Comparison of ENCODE assay signal across 9 mouse cellular contexts in the genomic region with DNA sequence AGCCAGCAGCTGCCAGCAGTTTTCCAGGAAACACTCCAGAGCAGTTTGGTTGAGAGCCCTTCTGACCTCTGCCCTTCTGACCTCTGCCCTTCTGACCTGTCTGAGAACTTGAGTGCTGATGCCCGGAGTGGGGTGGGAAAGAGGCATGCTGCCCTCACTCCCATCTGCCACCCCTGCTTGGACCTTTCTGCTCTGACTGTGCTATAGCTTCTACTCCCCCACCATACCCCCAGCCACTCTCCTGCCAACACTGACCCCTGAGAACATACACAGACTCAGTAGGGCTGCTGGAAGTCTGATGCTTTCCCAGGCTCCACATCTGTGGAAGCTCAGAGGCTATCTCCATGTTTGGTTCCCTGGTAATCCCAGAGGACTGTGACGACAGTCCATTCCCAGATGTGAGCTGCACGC.
A peak's percentile ranks its signal among the peaks of the same experiment; 100 is the strongest.
DNase-seq lines count a peak whose midpoint lies in the region; ATAC-seq and TF ChIP-seq lines count a peak whose summit lies in the region.
"Had no signal": no experiment of that assay in that cellular context is flagged by ENCODE, and none has a peak within 500 bp of the region (broad histone marks: within the 10 kb centered on the region; RNA-seq: fewer than 3 reads in every experiment).

No protein-coding gene starts in this region.

- no peak for TF ChIP-seq POLR2A in lung, adult 2 months (IDR thresholded peaks at IDR 0.05; ENCODE audit: borderline replicate concordance, extremely low read depth, low read depth, low read length)

- peak; percentile 97 for DNase-seq in heart, adult 11 months
- no peak for DNase-seq in heart, postnatal 25 days (ENCODE audit: low spot score)
- DNase-seq in adipocyte (ENCODE audit: low spot score) = peak; percentile 44
- DNase-seq in heart, postnatal 10 days = peak; percentile 70 to 74
- peak; percentile 25 for DNase-seq in lung, adult 2 months
- DNase-seq in layer of hippocampus, postnatal 14 days (ENCODE audit: low spot score in 2 of 2) = no peak
- DNase-seq in cerebellum, postnatal 10 days = no peak
- DNase-seq: cerebellum, adult 9-11 months had no signal

- intact Hi-C loops in heart, postnatal 25 days (cut with DNase I) = no loop called here
- intact Hi-C loops in heart, postnatal 10 days (cut with DNase I) = no loop called here

- 29% methylated on average over 3 of the region's 3 CpGs for WGBS in lung, adult 2 months

- no peaks in the 10 kb centered on the region; the same call in 1 of the 2 replicates for H3K4me1 ChIP-seq in lung, adult 2 months (ENCODE audit: control insufficient read depth, insufficient read depth, low read length)

- ATAC-seq in erythroid progenitor cell, adult 5-6 weeks (replicated peaks; ENCODE audit: low FRiP score, poor library complexity, severe bottlenecking) = no peak

- TF ChIP-seq CTCF in lung, adult 2 months (IDR thresholded peaks at IDR 0.05; ENCODE audit: insufficient read depth, low read length) = no peak

- no peak overlapping the region for H3K4me3 ChIP-seq in lung, adult 2 months (replicated peaks; ENCODE audit: extremely low read depth, low read depth, low read length)

Comparison
In these comparisons a context has a peak if more than half of its experiments do, and no peak if none do; other contexts are left out.
1. DNase-seq: peak in heart, adult 11 months (single experiment), adipocyte (single experiment), heart, postnatal 10 days (2 of 2) and lung, adult 2 months (single experiment); none in heart, postnatal 25 days (single experiment), layer of hippocampus, postnatal 14 days (0 of 2) and cerebellum, postnatal 10 days (0 of 2).